Mouse (Mus musculus) spleen, postnatal 36 days (tissue): ENCODE data around the gene Eaf1.
"Not testable (repeated sequence)": the region's sequence is repeated elsewhere in the genome, so short reads cannot be mapped to it uniquely, and the experiment has no call there.

ENCODE experiments used
- DNase-seq, 2 experiments: peaks; one replicate each; pipeline ENCODE4 v3.0.0; 2022; ENCODE audit warnings: low spot score in 2 of 2, mixed read lengths in 1 of 2

The Eaf1 gene

GRCm38 (mm10) chr14:31494349-31494974 is at the start of gene Eaf1:
TSS of gene Eaf1 (plus strand) at chr14:31494399.
- peak in 1 of 2 experiments; percentile 6 for DNase-seq

GRCm38 (mm10) chr14:31448994-31449393 is 45.2 kb upstream of the Eaf1 start:
- DNase-seq = no peak

DNA sequence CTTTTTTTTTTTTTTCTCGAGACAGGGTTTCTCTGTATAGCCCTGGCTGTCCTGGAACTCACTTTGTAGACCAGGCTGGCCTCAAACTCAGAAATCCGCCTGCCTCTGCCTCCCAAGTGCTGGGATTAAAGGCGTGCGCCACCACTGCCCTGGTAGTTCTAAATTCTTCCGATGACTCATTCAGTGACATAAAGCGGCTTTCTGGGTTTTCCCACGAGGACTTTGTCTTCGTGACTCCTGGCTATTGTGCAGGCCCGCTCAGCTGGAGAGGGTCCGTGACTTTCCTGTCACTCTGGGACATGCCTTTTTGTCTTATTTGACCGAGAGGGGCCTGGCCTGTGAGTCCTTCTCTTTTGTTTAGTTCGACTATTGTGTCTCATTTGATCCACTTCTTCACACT is 40.3 kb upstream of the Eaf1 start:
- DNase-seq = not testable (repeated sequence)

DNA sequence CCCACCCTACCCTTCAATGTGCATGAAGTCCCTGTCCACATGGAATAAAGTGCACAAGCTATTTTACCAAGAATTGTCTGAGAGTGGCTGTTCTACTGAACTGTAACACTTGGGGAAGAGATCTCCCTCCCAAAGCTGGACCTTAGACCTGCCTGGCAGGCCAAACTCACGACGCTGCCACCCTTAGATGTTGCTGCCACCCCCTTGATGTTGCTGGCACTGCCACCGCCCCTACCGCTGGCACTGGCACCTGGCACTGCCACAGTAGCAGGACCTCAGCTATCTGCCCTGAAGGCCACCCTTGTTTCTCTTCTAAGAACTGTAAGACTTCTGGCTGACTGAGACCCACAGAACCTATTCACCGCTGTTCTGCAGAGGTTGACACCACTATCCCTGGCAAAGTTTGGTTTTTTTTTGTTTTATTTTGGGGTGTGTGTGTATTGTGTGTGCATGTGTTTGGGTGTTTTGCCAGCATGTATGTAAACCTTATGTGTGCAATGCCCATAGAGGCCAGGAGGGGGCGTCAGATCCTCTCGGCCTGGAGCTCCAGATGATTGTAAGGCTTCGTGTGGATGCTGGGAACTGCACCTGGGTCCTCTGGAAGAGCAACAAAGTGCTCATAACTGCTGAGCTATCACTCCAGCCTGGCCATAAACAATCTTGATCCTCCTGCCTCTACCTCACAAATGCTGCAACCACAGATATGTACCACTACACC is 39.2 kb upstream of the Eaf1 start:
- DNase-seq = no peak

- DNase-seq = no peak
Observed at GRCm38 (mm10) chr14:31456064-31456721, 38.0 kb upstream of the Eaf1 start.

DNA sequence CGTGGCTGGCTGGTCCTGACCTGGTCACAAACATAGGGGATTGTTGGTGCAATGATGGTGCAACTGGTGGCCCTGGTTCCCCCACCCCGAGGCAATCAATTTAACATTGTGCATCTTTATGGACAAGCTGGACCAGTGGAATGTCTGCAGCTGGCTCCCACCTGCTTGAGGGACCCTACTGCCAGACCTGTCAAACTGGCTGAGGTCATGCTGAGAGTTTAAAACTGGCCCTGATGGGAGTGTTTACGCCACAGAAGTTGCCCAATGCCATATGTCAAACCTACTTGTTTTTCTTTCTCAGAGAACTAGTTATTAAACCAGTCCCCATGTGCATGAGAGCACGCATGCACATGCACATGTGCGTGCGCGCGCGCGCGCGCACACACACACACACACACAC is 36.2 kb upstream of the Eaf1 start:
- DNase-seq = no peak

DNA sequence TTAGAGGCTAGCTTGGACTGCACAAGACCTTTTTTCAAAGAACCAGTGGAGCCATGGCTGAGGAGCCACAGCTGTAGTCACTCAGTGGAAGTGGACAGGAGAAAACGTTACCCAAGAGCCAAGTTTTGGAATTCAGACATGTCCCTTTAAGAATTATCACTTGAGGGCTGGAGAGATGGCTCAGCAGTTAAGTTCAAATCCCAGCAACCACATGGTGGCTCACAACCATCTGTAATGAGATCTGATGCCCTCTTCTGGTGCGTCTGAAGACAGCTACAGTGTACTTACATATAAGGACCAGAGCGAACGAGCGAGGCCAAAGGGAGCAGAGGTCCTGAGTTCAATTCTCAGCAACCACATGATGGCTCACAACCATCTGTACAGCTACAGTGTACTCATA is 32.0 kb upstream of the Eaf1 start:
- peak in 1 of 2 experiments; percentile 13 for DNase-seq

DNA sequence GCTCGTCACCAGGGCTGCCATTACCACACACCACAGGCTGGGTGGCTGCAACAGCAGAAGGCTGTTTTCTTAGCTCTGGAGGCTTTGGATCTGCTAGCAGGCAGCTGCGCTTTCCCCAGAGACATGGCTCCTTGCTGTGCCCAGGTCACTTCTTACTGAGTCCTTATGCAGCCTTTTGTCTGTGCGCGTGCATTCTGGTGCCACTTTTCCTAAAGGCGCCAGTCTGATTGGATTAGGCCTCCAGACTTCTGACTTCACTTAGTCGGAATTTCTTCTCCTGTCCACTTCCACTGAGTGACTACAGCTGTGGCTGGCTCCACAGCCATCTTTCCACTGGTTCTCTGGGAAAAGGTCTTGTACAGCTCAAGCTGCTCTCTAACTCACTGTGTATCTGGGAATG is 31.3 kb upstream of the Eaf1 start:
- DNase-seq = no peak

DNA sequence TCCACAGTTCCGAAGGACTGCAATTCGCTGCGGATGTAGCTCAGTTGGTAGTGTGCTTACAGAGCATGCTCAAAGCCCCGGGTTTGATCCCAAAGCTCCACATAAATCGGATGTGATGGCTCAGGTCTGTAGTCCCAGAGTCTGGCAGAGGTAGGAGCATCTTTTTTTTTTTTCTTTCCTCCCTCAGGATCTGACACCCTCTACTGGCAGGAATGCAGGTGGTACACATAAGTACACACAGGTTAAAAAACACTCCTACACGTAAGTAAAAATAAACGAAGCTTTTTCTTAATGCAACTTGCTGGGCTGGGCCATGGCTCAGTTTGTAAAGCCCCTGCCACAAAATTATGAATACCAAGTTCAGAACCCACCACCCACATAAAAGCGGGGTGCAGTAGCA is 30.0 kb upstream of the Eaf1 start:
- no peak for DNase-seq

DNA sequence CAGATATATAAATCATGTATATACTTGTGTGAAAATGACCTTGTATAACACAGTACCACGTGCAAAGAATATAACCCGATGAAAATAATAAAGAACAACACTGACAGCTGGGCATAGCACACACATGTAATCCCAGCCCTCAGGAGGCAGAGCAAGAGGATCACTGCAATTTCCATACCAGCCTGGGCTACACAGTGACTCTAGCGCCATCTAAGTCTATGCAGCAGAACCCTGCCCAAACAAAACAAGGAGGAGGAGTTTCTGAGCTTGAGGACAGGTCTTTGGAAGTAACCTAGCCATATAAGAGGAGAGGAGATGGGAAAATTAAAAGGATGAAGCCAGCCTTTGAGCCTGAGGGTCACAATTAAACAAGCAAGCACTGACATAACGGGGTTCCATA is 24.5 kb upstream of the Eaf1 start:
- DNase-seq = no peak

GRCm38 (mm10) chr14:31472451-31473061 is 21.6 kb upstream of the Eaf1 start:
- DNase-seq = peak; percentile 42 to 62

GRCm38 (mm10) chr14:31473297-31473696 is 20.9 kb upstream of the Eaf1 start:
- no peak for DNase-seq

DNA sequence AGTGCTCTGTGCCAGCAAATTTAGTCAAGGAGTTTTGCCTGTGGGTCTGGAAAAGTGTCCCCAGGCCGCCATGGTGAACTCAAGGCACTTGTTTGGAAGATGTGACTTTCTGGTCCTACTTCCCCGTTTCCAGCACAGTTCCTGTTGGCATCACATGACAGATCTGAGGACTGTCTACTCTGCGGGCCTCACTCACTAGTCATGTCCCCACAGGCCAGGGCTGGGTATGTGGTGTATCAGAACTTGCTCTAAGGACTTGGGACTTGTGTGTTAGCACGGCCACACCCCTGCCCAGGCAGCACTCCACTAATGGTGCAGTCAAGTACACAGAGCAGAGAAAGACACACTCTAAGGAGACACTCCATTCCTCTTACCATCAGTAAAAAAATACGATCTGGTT is 11.8 kb upstream of the Eaf1 start:
- no peak for DNase-seq

DNA sequence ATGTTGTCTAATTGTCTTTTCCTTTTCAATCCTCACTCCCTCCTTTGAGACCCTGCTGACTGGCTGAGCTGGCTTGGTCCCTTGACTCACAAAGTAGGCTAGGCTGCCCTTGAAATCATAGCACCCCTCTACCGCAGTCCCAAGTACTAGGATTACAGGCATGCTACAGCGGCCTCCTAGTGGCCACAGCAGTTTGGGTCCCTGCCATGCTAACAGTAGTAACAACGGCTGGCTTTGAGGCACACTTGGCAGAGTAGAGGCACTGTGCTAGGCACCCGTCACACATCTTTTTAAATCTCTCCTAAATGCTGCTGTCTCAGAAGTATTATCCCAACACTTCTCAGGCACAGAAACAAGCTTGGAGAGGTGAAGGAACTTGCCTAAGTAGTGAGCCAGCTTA is 7.7 kb upstream of the Eaf1 start:
- DNase-seq = no peak

- DNase-seq = no peak
Observed at GRCm38 (mm10) chr14:31488055-31488454, 6.1 kb upstream of the Eaf1 start.

DNA sequence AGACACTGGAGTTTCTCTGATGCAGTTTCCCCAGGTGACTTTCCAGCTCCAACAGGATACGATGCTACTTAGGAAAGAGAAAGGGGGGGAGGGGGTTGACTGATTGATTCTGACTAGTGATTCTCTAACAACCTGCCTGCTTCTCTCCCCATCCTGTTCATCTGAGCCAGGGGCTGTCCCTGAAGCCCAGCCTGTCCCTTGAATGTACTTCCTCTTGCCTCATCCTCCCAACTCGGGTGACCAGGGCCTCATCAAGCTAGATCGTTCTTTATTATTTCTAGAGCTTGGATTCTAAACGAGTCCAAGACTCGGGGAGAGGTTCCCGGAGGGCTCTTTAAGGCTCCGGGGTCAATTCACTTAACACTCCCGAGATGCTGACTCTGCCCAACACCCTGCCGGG is 298 bp upstream of the Eaf1 start:
- no peak for DNase-seq

DNA sequence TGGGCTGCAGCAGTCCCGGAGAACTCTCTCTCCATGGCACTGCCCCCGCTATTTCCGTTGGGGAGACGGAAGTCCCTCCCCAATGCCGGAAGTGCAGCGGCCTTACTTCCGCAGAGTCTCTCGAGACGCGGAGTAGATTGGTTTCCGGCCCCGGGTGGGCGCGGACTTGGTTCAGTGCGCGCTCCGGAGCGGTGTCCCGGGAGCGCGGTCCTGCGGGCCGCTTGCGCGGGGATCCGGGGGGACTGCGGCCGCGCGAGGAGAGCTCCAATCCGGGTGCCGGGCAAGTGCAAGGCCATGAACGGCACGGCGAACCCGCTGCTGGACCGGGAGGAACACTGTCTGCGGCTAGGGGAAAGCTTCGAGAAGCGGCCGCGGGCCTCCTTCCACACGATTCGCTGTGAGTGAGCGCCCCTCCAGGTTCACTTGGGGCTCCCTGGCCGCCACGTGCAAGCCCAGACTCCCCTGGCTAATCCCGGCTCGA is 816 bp downstream of the Eaf1 start, which contains the start of gene Mettl6:
Mettl6 (minus strand) TSS at position 66 of the 481 bp plus-strand sequence.
- DNase-seq = peak; percentile 89 to 92

- no peak for DNase-seq
Observed at GRCm38 (mm10) chr14:31495538-31495937, 1.3 kb downstream of the Eaf1 start.

DNA sequence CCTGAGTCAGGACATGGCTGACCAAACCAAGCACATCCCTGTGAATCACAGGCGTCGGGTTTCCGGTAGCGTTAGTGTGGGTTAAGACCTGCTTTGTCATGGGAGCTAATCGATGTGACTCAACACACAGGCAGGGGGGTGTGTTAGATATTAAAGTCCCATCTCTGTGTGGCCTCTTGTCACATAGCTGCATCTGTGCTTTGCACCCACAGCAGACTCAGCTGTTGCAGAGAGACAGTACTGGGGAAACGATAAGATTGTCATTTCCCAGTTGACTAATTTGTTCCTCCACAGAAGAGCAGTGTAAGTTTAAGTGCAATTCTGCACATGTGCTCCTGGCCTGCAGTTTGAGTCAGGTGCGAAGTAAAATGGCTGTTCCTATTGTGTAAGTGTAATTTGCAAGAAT is 2.0 kb downstream of the Eaf1 start:
- DNase-seq = peak; percentile 30 to 54

DNA sequence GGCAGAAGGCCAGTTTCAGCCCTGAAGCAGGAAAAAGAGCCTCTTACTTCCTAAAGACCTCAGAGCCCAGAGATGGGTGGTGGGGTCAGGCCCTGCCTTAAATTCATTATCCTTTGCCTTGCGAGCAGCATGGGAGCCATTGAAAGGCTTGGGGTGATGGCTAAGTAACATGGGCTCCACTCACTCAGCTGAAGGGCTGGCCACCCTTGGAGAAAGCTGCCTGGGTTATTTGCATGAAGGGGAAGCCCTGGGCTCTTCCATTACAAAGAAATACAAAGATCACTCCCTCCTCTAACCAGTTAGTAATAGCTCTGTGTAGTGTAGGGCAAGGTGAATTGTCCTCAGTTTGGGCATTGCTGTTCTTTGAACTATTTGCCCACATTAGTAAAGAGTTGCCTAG is 5.3 kb downstream of the Eaf1 start:
- no peak for DNase-seq

DNA sequence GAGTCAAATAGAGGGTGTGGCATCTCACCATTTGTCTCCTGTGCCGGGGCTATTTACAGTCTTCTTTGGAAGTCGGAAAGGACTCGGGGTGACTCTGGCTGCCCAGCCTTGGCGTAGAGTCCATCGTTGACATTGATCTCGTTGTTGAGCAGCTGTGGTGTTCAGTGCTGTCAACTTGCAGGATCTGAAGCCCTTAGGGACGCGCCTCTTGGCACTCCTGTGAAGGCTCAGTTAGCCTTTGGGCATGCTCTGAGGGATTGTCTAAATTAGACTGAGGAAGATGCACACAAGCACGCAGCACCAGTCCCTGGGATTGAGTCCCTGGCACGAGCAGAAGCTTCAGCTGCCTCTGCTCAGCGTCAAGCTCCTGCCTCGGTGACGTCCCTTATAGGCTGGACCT is 9.2 kb downstream of the Eaf1 start:
- DNase-seq = no peak

DNA sequence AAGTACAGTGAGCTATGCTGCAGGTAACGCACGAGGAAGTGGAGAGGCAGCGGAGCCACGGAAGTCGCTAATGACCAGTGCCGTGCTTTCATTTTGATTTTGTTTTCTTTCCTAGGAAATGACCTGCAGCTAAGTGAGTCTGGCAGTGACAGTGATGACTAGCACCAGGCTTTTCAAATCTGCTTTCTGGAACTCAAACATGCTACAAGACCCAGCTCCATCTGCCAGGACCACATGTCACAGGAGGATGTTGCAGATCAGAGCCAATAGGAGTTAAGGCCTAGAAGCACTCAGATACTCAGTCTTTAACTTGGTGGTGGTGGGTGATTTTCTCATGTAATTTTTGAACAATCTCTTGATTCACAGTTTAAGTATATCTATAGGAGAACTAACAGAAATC is 12.3 kb downstream of the Eaf1 start:
- no peak for DNase-seq
